Mouse (Mus musculus) heart, postnatal 0 days (tissue): ENCODE results near the gene AY761184. TPM values are rescaled to one million over a fixed set of nuclear protein-coding genes. Genes with fewer than 3 reads are reported as not detected.
"Not testable (repeated sequence)": the region's sequence is repeated elsewhere in the genome, so short reads cannot be mapped to it uniquely, and the experiment has no call there.

Source experiments
- ATAC-seq: fragments of 200-750 bp; cut with Nextera tagmentation; 2 replicates; pipeline ENCODE4 v1.8.0; 2017; ENCODE audit warnings: low read depth, moderate number of reproducible peaks, moderate library complexity; ENCODE audit not compliant: insufficient read depth
- DNase-seq: peaks from one replicate; pipeline ENCODE4 v3.0.0-alpha.2; 2016; ENCODE audit warnings: low spot score
- H3K27ac ChIP-seq: fragments of 300-500 bp; sonication (generic); 2 replicates; pipeline ENCODE4 v1.5.1; 2014; ENCODE audit warnings: low read depth, mild to moderate bottlenecking
- H3K27me3 ChIP-seq: fragments of 300-500 bp; sonication (generic); 2 replicates; pipeline ENCODE4 v1.6.1; 2014; ENCODE audit warnings: low read length, mixed read lengths; ENCODE audit not compliant: control insufficient read depth, insufficient read depth
- H3K36me3 ChIP-seq: fragments of 300-500 bp; sonication (generic); replicated peaks from 2 replicates; pipeline ENCODE4 v1.6.1; 2014; ENCODE audit warnings: low read length, mixed read lengths; ENCODE audit not compliant: control insufficient read depth, insufficient read depth
- H3K4me1 ChIP-seq: fragments of 300-500 bp; sonication (generic); 2 replicates; pipeline ENCODE4 v1.6.1; 2014; ENCODE audit warnings: antibody characterized with exemption; ENCODE audit not compliant: control insufficient read depth, insufficient read depth
- H3K4me2 ChIP-seq: fragments of 300-500 bp; sonication (generic); 2 replicates; pipeline ENCODE4 v1.6.1; 2014; ENCODE audit warnings: low read depth, mild to moderate bottlenecking, low read length, moderate library complexity
- H3K4me3 ChIP-seq: fragments of 300-500 bp; sonication (generic); 2 replicates; pipeline ENCODE4 v1.5.1; 2014; ENCODE audit warnings: low read depth, low read length
- H3K9ac ChIP-seq: fragments of 300-500 bp; sonication (generic); replicated peaks from 2 replicates; pipeline ENCODE4 v1.6.1; 2014; ENCODE audit warnings: low read depth, low read length, mixed read lengths
- H3K9me3 ChIP-seq: fragments of 300-500 bp; sonication (generic); replicated peaks from 2 replicates; pipeline ENCODE4 v1.6.1; 2016; ENCODE audit warnings: low read length; ENCODE audit not compliant: control insufficient read depth
- WGBS: fragments of 180-500 bp; shearing (Covaris S2); extraction: QIAGEN DNeasy Blood & Tissue Kit; methylation state at CpG from one replicate; pipeline ENCODE4 v1.1.7; 2014; 5-methylcytosine and 5-hydroxymethylcytosine counted together
- polyA plus RNA-seq: library from polyadenylated mRNA; unstranded; fragments of >200 nt; fragmentation: Nextera tagmentation; extraction: Ambion mirVana; gene quantifications from 2 replicates; pipeline ENCODE4 v1.2.1, GENCODE M21; 2015
- total RNA-seq: library from RNA; depleted of rRNA; stranded (reverse); fragments of >200 nt; gene quantifications from 2 replicates; pipeline ENCODE4 v1.2.3, GENCODE M21; 2014; ENCODE audit warnings: low replicate concordance; rRNA removed

The AY761184 gene
- total RNA-seq (not detected in 2 replicates), polyA plus RNA-seq (not detected in 2 replicates)

- not testable (repeated sequence) for H3K27me3 ChIP-seq, H3K4me1 ChIP-seq, H3K4me3 ChIP-seq, H3K36me3 ChIP-seq, H3K4me2 ChIP-seq, H3K9me3 ChIP-seq, ATAC-seq, DNase-seq, H3K9ac ChIP-seq, H3K27ac ChIP-seq
- 35% methylated on average over 1 of the region's 2 CpGs for WGBS
These were observed at the start of gene AY761184 for GRCm38 (mm10) chr8:21703545-21703944. Gene AY761184, minus strand, starts transcription at chr8:21703645.

DNA sequence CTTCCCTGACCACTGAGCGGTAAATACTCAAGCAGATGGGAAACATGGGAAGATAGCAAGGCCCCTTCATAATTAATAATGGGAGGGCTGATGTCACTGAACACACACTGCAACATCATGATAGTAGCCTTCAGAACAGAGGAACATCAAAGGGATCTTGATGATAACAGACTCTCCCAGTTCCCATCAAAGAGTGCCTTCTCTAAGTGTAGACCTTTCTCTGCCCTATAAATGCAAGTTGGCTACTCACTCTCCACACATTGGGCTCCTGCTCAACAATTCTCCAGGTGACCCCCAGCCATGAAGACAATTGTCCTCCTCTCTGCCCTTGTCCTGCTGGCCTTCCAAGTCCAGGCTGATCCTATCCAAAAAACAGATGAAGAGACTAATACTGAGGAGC lies 37.9 kb downstream of the AY761184 start, which contains the start of gene Defa34:
TSS of gene Defa34 (plus strand) at position 301 of the 400 bp plus-strand sequence.
- H3K27ac ChIP-seq, H3K27me3 ChIP-seq, H3K9me3 ChIP-seq, H3K4me2 ChIP-seq, H3K4me1 ChIP-seq, ATAC-seq, H3K36me3 ChIP-seq, DNase-seq, H3K4me3 ChIP-seq, H3K9ac ChIP-seq: not testable (repeated sequence)
- no CpG with 5 or more reads among the region's 1 CpGs for WGBS

- H3K27ac ChIP-seq, H3K9ac ChIP-seq, H3K36me3 ChIP-seq, ATAC-seq, H3K4me2 ChIP-seq, H3K4me3 ChIP-seq, H3K27me3 ChIP-seq, DNase-seq, H3K9me3 ChIP-seq, H3K4me1 ChIP-seq: not testable (repeated sequence)
- no CpG with 5 or more reads among the region's 2 CpGs for WGBS
These were observed 48.0 kb downstream of the AY761184 start, which contains the start of gene Defa17 for GRCm38 (mm10) chr8:21655480-21655879. Gene Defa17, plus strand, starts transcription at chr8:21655780.

Other genes starting within 250 kb of the AY761184 start
- not detected in 2 replicates for gene Gm7849, start 247.1 kb downstream of the AY761184 start, total RNA-seq
- gene Gm7849, start 247.1 kb downstream of the AY761184 start, polyA plus RNA-seq, result not detected in 2 replicates
- not detected in 2 replicates for gene Defa20, start 194.4 kb downstream of the AY761184 start, total RNA-seq
- not detected in 2 replicates for gene Defa20, start 194.4 kb downstream of the AY761184 start, polyA plus RNA-seq
- gene Defa32, start 174.6 kb downstream of the AY761184 start, total RNA-seq, result not detected in 2 replicates
- not detected in 2 replicates for gene Defa32, start 174.6 kb downstream of the AY761184 start, polyA plus RNA-seq
- gene Defa37, start 138.3 kb downstream of the AY761184 start, total RNA-seq, result not detected in 2 replicates
- gene Defa37, start 138.3 kb downstream of the AY761184 start, polyA plus RNA-seq, result not detected in 2 replicates
- not detected in 2 replicates for gene Defa28, start 120.6 kb downstream of the AY761184 start, total RNA-seq
- gene Defa28, start 120.6 kb downstream of the AY761184 start, polyA plus RNA-seq, result not detected in 2 replicates
- gene Gm7861, start 109.1 kb downstream of the AY761184 start, total RNA-seq, result not detected in 2 replicates
- not detected in 2 replicates for gene Gm7861, start 109.1 kb downstream of the AY761184 start, polyA plus RNA-seq
- gene Defa26, start 85.5 kb downstream of the AY761184 start, total RNA-seq, result not detected in 2 replicates
- gene Defa26, start 85.5 kb downstream of the AY761184 start, polyA plus RNA-seq, result not detected in 2 replicates
- not detected in 2 replicates for gene Defa17, start 47.9 kb downstream of the AY761184 start, total RNA-seq
- not detected in 2 replicates for gene Defa17, start 47.9 kb downstream of the AY761184 start, polyA plus RNA-seq
- gene Defa34, start 37.8 kb downstream of the AY761184 start, total RNA-seq, result not detected in 2 replicates
- not detected in 2 replicates for gene Defa34, start 37.8 kb downstream of the AY761184 start, polyA plus RNA-seq
- not detected in 2 replicates for gene Defa24, start 30.8 kb upstream of the AY761184 start, total RNA-seq
- not detected in 2 replicates for gene Defa24, start 30.8 kb upstream of the AY761184 start, polyA plus RNA-seq
- gene Defb50, start 119.9 kb upstream of the AY761184 start, total RNA-seq, result not detected in 2 replicates
- not detected in 2 replicates for gene Defb50, start 119.9 kb upstream of the AY761184 start, polyA plus RNA-seq
- not detected in 2 replicates for gene Defb2, start 136.3 kb upstream of the AY761184 start, total RNA-seq
- not detected in 2 replicates for gene Defb2, start 136.3 kb upstream of the AY761184 start, polyA plus RNA-seq
- not detected in 2 replicates for gene Defb10, start 155.3 kb upstream of the AY761184 start, total RNA-seq
- gene Defb10, start 155.3 kb upstream of the AY761184 start, polyA plus RNA-seq, result not detected in 2 replicates
- not detected in 2 replicates for gene Defb9, start 181.8 kb upstream of the AY761184 start, total RNA-seq
- not detected in 2 replicates for gene Defb9, start 181.8 kb upstream of the AY761184 start, polyA plus RNA-seq
- gene Defb11, start 202.8 kb upstream of the AY761184 start, total RNA-seq, result not detected in 2 replicates
- not detected in 2 replicates for gene Defb11, start 202.8 kb upstream of the AY761184 start, polyA plus RNA-seq
- gene Defb15, start 229.1 kb upstream of the AY761184 start, total RNA-seq, result not detected in 2 replicates
- gene Defb15, start 229.1 kb upstream of the AY761184 start, polyA plus RNA-seq, result not detected in 2 replicates
- not detected in 2 replicates for gene Defb35, start 234.7 kb upstream of the AY761184 start, total RNA-seq
- not detected in 2 replicates for gene Defb35, start 234.7 kb upstream of the AY761184 start, polyA plus RNA-seq
- gene Defb13, start 243.1 kb upstream of the AY761184 start, total RNA-seq, result not detected in 2 replicates
- gene Defb13, start 243.1 kb upstream of the AY761184 start, polyA plus RNA-seq, result not detected in 2 replicates